Mouse (Mus musculus): ENCODE data around the gene Clec2g. TPM values are rescaled to one million over a fixed set of nuclear protein-coding genes. Genes with fewer than 3 reads are reported as not detected.
"Not testable (repeated sequence)": the region's sequence is repeated elsewhere in the genome, so short reads cannot be mapped to it uniquely, and the experiment has no call there.

The Clec2g gene
- polyA plus RNA-seq, 1 experiment: not detected

DNA sequence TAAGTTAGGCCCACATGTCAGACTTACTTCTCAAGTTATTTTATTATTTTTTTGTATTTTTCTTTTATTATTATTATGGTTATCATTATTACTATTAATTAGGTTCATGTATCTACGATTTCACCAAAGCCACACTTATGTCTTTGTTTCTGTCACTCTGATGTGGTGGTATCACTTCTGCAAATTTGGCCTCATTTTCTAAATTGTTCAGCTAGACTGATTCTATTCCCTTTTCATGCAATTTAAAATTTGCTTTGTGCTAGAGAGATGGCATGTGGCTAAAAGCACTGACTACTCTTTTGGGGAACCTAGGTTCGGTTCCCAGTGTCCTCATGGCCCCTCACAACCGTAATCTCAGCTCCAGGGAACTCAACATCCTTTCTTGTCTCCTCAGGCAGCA is 11.4 kb downstream of the Clec2g start:
- H3K79me2 ChIP-seq (ENCODE audit: control insufficient read depth, insufficient read depth): no peaks in the 10 kb centered on the region
- no peaks in the 10 kb centered on the region for H3K79me3 ChIP-seq (ENCODE audit: low read depth)
- H3K36me3 ChIP-seq (ENCODE audit: control insufficient read depth, insufficient read depth): no peaks in the 10 kb centered on the region
- H3K27me3 ChIP-seq (ENCODE audit: control insufficient read depth, insufficient read depth, insufficient read length): no peaks in the 10 kb centered on the region
- no peak overlapping the region for H3K4me3 ChIP-seq (ENCODE audit: insufficient read depth, poor library complexity, severe bottlenecking)
- no peak for TF ChIP-seq MAX (IDR thresholded peaks at IDR 0.05)
- no peak for TF ChIP-seq CTCF (IDR thresholded peaks at IDR 0.05; ENCODE audit: control insufficient read depth, insufficient read depth, insufficient read length)
- no peak for TF ChIP-seq CEBPB (IDR thresholded peaks at IDR 0.05; ENCODE audit: low read depth)
- TF ChIP-seq MYOD1 (IDR thresholded peaks at IDR 0.05; ENCODE audit: control insufficient read depth, insufficient read length, low read depth): no peak
- no peak for TF ChIP-seq FOSL1 (IDR thresholded peaks at IDR 0.05; ENCODE audit: insufficient read depth, low read length, poor library complexity, severe bottlenecking)
- no peak for TF ChIP-seq USF1 (IDR thresholded peaks at IDR 0.05; ENCODE audit: low read depth)
- TF ChIP-seq MYOG (IDR thresholded peaks at IDR 0.05; ENCODE audit: control insufficient read depth, extremely low read depth, insufficient read length): no peak
- H3ac ChIP-seq (ENCODE audit: control insufficient read depth, insufficient read length, low read depth): no peak overlapping the region

DNA sequence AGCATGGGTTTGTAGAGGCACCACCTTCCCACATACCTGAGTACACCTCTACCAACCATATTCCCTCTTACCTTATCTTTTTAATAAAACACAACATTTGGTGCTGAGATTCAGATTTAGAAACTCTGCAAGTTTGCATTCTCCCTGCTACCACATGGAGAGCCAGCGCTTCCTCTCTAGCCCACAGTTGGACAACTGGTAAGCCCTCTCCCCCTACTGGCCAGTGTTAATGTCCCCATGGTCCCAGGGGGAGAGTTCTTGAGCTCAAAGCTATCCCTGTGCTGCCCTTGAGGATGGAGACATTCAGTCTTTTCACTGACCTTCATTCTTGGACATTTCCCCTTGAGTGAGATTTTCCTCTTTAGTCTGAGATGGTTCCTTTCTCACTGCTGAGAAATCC is 26.9 kb downstream of the Clec2g start:
- Histone ChIP-seq H3K4me3 (ENCODE audit: insufficient read depth, poor library complexity, severe bottlenecking) (no peak overlapping the region), H3K79me2 (ENCODE audit: control insufficient read depth, insufficient read depth) (no peaks in the 10 kb centered on the region), H3K36me3 (ENCODE audit: control insufficient read depth, insufficient read depth) (no peaks in the 10 kb centered on the region), H3ac (ENCODE audit: control insufficient read depth, insufficient read length, low read depth) (no peak overlapping the region), H3K79me3 (ENCODE audit: low read depth) (no peaks in the 10 kb centered on the region), H3K27me3 (ENCODE audit: control insufficient read depth, insufficient read depth, insufficient read length) (no peaks in the 10 kb centered on the region)
- TF ChIP-seq MYOG (IDR thresholded peaks at IDR 0.05; ENCODE audit: control insufficient read depth, extremely low read depth, insufficient read length): no peak
- TF ChIP-seq MYOD1 (IDR thresholded peaks at IDR 0.05; ENCODE audit: control insufficient read depth, insufficient read length, low read depth): no peak
- TF ChIP-seq MAX (IDR thresholded peaks at IDR 0.05): no peak
- no peak for TF ChIP-seq CTCF (IDR thresholded peaks at IDR 0.05; ENCODE audit: control insufficient read depth, insufficient read depth, insufficient read length)
- no peak for TF ChIP-seq FOSL1 (IDR thresholded peaks at IDR 0.05; ENCODE audit: insufficient read depth, low read length, poor library complexity, severe bottlenecking)
- TF ChIP-seq USF1 (IDR thresholded peaks at IDR 0.05; ENCODE audit: low read depth): no peak
- TF ChIP-seq CEBPB (IDR thresholded peaks at IDR 0.05; ENCODE audit: low read depth): no peak

DNA sequence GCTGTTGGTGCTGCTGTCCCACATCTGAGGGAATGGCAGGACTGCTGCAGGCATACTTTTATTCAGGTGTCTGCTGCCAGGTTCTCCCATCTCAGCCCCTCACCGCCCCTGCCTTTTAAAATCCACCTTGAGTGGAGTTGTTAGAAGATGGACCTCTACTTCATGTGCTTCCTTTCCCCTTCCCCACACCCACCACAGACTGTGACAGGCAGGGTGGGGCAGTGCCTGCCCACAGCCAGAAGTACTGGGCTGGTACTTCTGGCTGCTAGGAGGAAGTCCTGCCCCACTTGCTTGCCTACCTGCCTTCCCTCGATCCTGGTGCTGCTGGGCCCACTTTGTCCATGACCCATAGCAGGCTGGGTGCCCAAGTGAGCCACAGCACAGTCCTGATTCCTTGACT is 27.9 kb downstream of the Clec2g start:
- not testable (repeated sequence) for H3K27me3 ChIP-seq (ENCODE audit: control insufficient read depth, insufficient read depth, insufficient read length); H3K4me3 ChIP-seq (ENCODE audit: insufficient read depth, poor library complexity, severe bottlenecking); H3K79me2 ChIP-seq (ENCODE audit: control insufficient read depth, insufficient read depth); H3ac ChIP-seq (ENCODE audit: control insufficient read depth, insufficient read length, low read depth); H3K36me3 ChIP-seq (ENCODE audit: control insufficient read depth, insufficient read depth); H3K79me3 ChIP-seq (ENCODE audit: low read depth)

DNA sequence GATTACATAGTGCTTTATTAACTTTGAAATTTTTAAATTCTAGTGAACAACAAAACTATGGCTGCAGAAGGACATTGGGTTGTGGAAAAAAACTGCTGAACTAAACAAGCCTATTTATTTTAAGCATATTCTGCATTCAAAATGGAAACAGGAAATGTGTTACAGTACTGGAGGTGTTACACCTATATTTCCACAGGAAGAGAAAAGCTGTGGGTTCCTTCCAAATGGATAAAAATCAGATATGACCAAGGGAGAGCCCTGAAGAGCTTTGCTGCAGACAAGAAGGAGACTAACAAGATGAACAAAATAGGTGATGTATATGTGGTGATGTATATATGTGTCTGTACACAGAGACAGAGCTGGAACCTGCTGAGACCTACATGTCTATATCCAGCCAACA is 30.3 kb downstream of the Clec2g start:
- Histone ChIP-seq H3K4me3 (ENCODE audit: insufficient read depth, poor library complexity, severe bottlenecking) (no peak overlapping the region), H3K79me3 (ENCODE audit: low read depth) (no peaks in the 10 kb centered on the region), H3ac (ENCODE audit: control insufficient read depth, insufficient read length, low read depth) (no peak overlapping the region), H3K27me3 (ENCODE audit: control insufficient read depth, insufficient read depth, insufficient read length) (no peaks in the 10 kb centered on the region), H3K36me3 (ENCODE audit: control insufficient read depth, insufficient read depth) (no peaks in the 10 kb centered on the region), H3K79me2 (ENCODE audit: control insufficient read depth, insufficient read depth) (no peaks in the 10 kb centered on the region)
- TF ChIP-seq MYOD1 (IDR thresholded peaks at IDR 0.05; ENCODE audit: control insufficient read depth, insufficient read length, low read depth): no peak

DNA sequence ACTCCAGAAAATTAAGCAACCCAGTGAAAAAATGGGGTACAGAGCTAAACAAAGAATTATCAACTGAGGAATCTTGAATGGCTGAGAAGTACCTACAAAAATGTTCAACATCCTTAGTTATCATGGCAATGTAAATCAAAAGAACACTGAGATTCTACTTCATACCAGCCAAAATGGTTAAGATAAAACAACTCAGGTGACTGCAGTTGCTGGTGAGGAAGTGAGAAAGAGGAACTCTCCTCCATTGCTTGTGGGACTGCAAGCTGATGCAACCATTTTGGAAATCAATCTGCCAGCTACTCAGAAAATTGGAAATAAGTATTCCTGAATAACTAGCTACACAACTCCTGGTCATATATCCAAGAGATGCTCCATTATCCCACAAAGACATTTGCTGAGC is 34.3 kb downstream of the Clec2g start:
- no peak overlapping the region for H3K4me3 ChIP-seq (ENCODE audit: insufficient read depth, poor library complexity, severe bottlenecking)
- no peaks in the 10 kb centered on the region for H3K79me2 ChIP-seq (ENCODE audit: control insufficient read depth, insufficient read depth)

DNA sequence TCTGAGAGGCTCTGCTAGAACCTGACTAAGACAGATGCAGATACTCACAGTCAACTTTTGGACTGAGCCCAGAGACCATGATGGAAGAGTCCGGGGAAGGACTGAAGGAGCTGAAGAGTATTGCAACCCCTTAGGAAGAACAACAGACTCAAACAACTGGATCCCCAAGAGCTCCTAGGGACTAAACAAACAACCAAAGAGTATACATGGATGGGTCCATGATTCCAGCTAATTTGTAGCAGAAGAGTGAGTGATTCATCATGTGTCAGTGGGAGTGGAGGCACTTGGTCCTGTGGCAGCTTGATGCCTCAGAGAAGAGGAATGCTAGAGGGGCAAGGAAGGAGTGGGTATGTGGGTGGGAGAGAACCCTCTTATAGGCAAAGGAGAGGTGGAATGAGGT is 35.6 kb downstream of the Clec2g start:
- TF ChIP-seq CTCF (IDR thresholded peaks at IDR 0.05; ENCODE audit: control insufficient read depth, insufficient read depth, insufficient read length): no peak
- no peak for TF ChIP-seq USF1 (IDR thresholded peaks at IDR 0.05; ENCODE audit: low read depth)
- TF ChIP-seq MAX (IDR thresholded peaks at IDR 0.05): no peak
- TF ChIP-seq MYOG (IDR thresholded peaks at IDR 0.05; ENCODE audit: control insufficient read depth, extremely low read depth, insufficient read length): no peak
- TF ChIP-seq FOSL1 (IDR thresholded peaks at IDR 0.05; ENCODE audit: insufficient read depth, low read length, poor library complexity, severe bottlenecking): no peak
- no peak for TF ChIP-seq CEBPB (IDR thresholded peaks at IDR 0.05; ENCODE audit: low read depth)
- no peak for TF ChIP-seq MYOD1 (IDR thresholded peaks at IDR 0.05; ENCODE audit: control insufficient read depth, insufficient read length, low read depth)
- H3K27me3 ChIP-seq (ENCODE audit: control insufficient read depth, insufficient read depth, insufficient read length): no peaks in the 10 kb centered on the region
- no peaks in the 10 kb centered on the region for H3K79me3 ChIP-seq (ENCODE audit: low read depth)
- H3K79me2 ChIP-seq (ENCODE audit: control insufficient read depth, insufficient read depth): no peaks in the 10 kb centered on the region
- no peaks in the 10 kb centered on the region for H3K36me3 ChIP-seq (ENCODE audit: control insufficient read depth, insufficient read depth)
- no peak overlapping the region for H3K4me3 ChIP-seq (ENCODE audit: insufficient read depth, poor library complexity, severe bottlenecking)
- H3ac ChIP-seq (ENCODE audit: control insufficient read depth, insufficient read length, low read depth): no peak overlapping the region

More for the DNA sequence above, 34.3 kb downstream of the Clec2g start:
- Histone ChIP-seq H3K36me3 (ENCODE audit: control insufficient read depth, insufficient read depth) (no peaks in the 10 kb centered on the region), H3K27me3 (ENCODE audit: control insufficient read depth, insufficient read depth, insufficient read length) (no peaks in the 10 kb centered on the region), H3K79me3 (ENCODE audit: low read depth) (no peaks in the 10 kb centered on the region), H3ac (ENCODE audit: control insufficient read depth, insufficient read length, low read depth) (no peak overlapping the region)
- TF ChIP-seq CEBPB (IDR thresholded peaks at IDR 0.05; ENCODE audit: low read depth) (no peak), USF1 (IDR thresholded peaks at IDR 0.05; ENCODE audit: low read depth) (no peak), MAX (IDR thresholded peaks at IDR 0.05) (no peak), MYOD1 (IDR thresholded peaks at IDR 0.05; ENCODE audit: control insufficient read depth, insufficient read length, low read depth) (no peak), FOSL1 (IDR thresholded peaks at IDR 0.05; ENCODE audit: insufficient read depth, low read length, poor library complexity, severe bottlenecking) (no peak), MYOG (IDR thresholded peaks at IDR 0.05; ENCODE audit: control insufficient read depth, extremely low read depth, insufficient read length) (no peak), CTCF (IDR thresholded peaks at IDR 0.05; ENCODE audit: control insufficient read depth, insufficient read depth, insufficient read length) (no peak)

DNA sequence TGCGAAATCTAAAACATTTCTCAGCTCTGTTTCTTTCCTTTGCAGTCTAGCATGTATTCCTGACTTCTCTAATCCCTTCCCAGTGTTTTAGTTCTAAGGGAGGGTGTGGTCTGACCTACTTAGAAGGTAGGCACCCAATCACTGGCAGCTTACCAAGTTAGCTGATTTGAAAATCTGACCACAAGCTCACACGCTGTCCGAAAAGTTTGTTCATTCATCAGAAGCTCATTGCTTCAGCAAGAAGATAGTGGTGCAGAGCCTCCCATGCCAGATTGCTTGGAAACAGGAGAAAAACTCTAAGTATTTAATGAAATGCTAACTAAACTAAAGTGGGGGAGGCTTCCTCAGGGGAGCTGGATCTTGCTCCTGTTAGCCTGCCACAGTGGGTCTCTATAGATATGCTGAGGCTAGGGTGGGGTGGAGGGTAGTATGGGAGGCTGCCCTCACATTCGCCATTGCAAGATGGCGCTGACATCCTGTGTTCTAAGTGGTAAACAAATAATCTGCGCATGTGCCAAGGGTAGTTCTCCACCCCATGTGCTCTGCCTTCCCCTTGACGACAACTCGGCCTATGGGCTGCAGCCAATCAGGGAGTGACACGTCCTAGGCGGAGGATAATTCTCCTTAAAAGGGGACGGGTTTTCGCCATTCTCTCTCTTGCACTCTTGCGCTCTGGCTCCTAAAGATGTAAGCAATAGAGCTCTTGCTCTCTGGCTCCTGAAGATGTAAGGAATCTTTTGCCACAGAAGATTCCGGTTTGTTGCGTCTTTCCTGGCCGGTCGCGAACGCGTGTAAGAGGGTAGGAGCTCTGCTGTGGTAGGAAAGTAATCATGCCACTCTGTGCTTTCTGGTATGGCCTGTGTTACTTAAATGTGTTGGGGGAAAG is 36.6 kb downstream of the Clec2g start:
- not testable (repeated sequence) for H3K36me3 ChIP-seq (ENCODE audit: control insufficient read depth, insufficient read depth); H3K79me3 ChIP-seq (ENCODE audit: low read depth); H3ac ChIP-seq (ENCODE audit: control insufficient read depth, insufficient read length, low read depth)

More for the DNA sequence above, 36.6 kb downstream of the Clec2g start:
- H3K4me3 ChIP-seq (ENCODE audit: insufficient read depth, poor library complexity, severe bottlenecking); H3K79me2 ChIP-seq (ENCODE audit: control insufficient read depth, insufficient read depth); H3K27me3 ChIP-seq (ENCODE audit: control insufficient read depth, insufficient read depth, insufficient read length): not testable (repeated sequence)
